Mouse (Mus musculus) hindbrain, embryonic 16.5 days (tissue): ENCODE measurements at regions not wholly inside any gene's neighbourhood (a gene's known extent, or its start where the extent isn't known, plus 50 kb on each side); places are given as distances from the start of the nearest gene placed in this dataset.

Experiments
- ATAC-seq: fragments of 200-750 bp; cut with Nextera tagmentation; 2 replicates; pipeline ENCODE4 v1.8.0; 2017; ENCODE audit warnings: moderate TSS enrichment, moderate library complexity
- H3K27ac ChIP-seq: fragments of 300-500 bp; sonication (generic); 2 replicates; pipeline ENCODE4 v1.5.1; 2014; ENCODE audit warnings: low read depth, mild to moderate bottlenecking, control low read depth, low read length, moderate library complexity
- H3K27me3 ChIP-seq: fragments of 300-500 bp; sonication (generic); replicated peaks from 2 replicates; pipeline ENCODE4 v1.6.1; 2014; ENCODE audit warnings: low read length; ENCODE audit not compliant: control insufficient read depth, insufficient read depth
- H3K36me3 ChIP-seq: fragments of 300-500 bp; sonication (generic); 2 replicates; pipeline ENCODE4 v1.6.1; 2014; ENCODE audit warnings: mild to moderate bottlenecking, low read length, moderate library complexity, mixed read lengths; ENCODE audit not compliant: control insufficient read depth, insufficient read depth
- H3K4me1 ChIP-seq: fragments of 300-500 bp; sonication (generic); 2 replicates; pipeline ENCODE4 v1.6.1; 2014; ENCODE audit warnings: low read depth, low read length; ENCODE audit not compliant: control insufficient read depth, insufficient read depth
- H3K4me2 ChIP-seq: fragments of 300-500 bp; sonication (generic); 2 replicates; pipeline ENCODE4 v1.6.1; 2014; ENCODE audit warnings: mild to moderate bottlenecking, low read length, control low read depth, moderate library complexity
- H3K4me3 ChIP-seq: fragments of 300-500 bp; sonication (generic); 2 replicates; pipeline ENCODE4 v1.5.1; 2014; ENCODE audit warnings: mild to moderate bottlenecking, low read length, control low read depth, moderate library complexity
- H3K9ac ChIP-seq: fragments of 300-500 bp; sonication (generic); 2 replicates; pipeline ENCODE4 v1.6.1; 2014; ENCODE audit warnings: low read depth, mild to moderate bottlenecking, control low read depth, low read length, moderate library complexity
- H3K9me3 ChIP-seq: fragments of 300-500 bp; sonication (generic); 2 replicates; pipeline ENCODE4 v1.6.1; 2014; ENCODE audit warnings: mild to moderate bottlenecking, low read length, moderate library complexity; ENCODE audit not compliant: control insufficient read depth
- WGBS: fragments of 180-500 bp; shearing (Covaris S2); extraction: QIAGEN DNeasy Blood & Tissue Kit; methylation state at CpG from one replicate; pipeline ENCODE4 v1.1.7; 2014; 5-methylcytosine and 5-hydroxymethylcytosine counted together

- ATAC-seq = no peak
- WGBS = 67% methylated on average over 6 of the region's 6 CpGs
- no peak overlapping the region for H3K4me3 ChIP-seq
Measured at GRCm38 (mm10) chr15:72220786-72221185, 1613.6 kb upstream of the Gm6569 start.

DNA sequence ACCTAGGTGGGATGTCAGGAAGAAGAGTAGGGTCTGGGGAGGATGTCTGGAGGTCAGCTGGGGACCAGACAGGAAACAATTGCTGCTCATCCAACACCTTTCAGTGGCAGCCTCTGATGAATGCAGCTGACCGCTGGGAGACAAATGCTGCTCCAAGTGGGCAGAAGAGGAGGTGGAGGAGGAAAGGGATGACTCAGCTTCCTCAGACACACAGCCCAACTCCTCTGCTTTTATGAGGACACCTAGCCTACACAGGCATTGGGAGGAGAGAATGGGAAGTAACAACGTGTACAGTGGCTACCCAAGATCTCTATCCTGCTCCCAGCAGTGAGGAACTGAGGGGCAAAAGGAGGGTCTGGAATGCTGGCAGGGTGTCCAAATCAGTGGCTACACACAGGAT lies 1602.0 kb upstream of the Gm6569 start:
- WGBS = 27% methylated on average over 2 of the region's 2 CpGs
- Histone ChIP-seq H3K36me3 (no peaks in the 10 kb centered on the region), H3K9ac (no peak overlapping the region), H3K27me3 (no peaks in the 10 kb centered on the region), H3K4me3 (no peak overlapping the region), H3K4me1 (no peaks in the 10 kb centered on the region), H3K4me2 (no peak overlapping the region), H3K27ac (no peak overlapping the region), H3K9me3 (no peaks in the 10 kb centered on the region)
- no peak for ATAC-seq

More at GRCm38 (mm10) chr15:72220786-72221185, 1613.6 kb upstream of the Gm6569 start:
- H3K4me1 ChIP-seq = no peaks in the 10 kb centered on the region
- no peaks in the 10 kb centered on the region for H3K27me3 ChIP-seq
- H3K9me3 ChIP-seq = no peaks in the 10 kb centered on the region
- no peak overlapping the region for H3K4me2 ChIP-seq
- no peak overlapping the region for H3K9ac ChIP-seq
- H3K27ac ChIP-seq = no peak overlapping the region
- no peaks in the 10 kb centered on the region for H3K36me3 ChIP-seq

GRCm38 (mm10) chr15:72264619-72265018 lies 1569.7 kb upstream of the Gm6569 start:
- Histone ChIP-seq H3K27me3 (no peaks in the 10 kb centered on the region), H3K36me3 (no peaks in the 10 kb centered on the region), H3K4me3 (no peak overlapping the region), H3K27ac (no peak overlapping the region), H3K9ac (no peak overlapping the region), H3K4me2 (no peak overlapping the region), H3K9me3 (peaks cover 7% of the 10 kb centered on the region), H3K4me1 (no peaks in the 10 kb centered on the region)
- no peak for ATAC-seq
- 63% methylated on average over 3 of the region's 3 CpGs for WGBS

GRCm38 (mm10) chr15:72283846-72284245 lies 1550.5 kb upstream of the Gm6569 start:
- Histone ChIP-seq H3K36me3 (no peaks in the 10 kb centered on the region), H3K27ac (no peak overlapping the region), H3K4me2 (no peak overlapping the region), H3K27me3 (no peaks in the 10 kb centered on the region), H3K9ac (no peak overlapping the region), H3K4me1 (peaks cover 2% of the 10 kb centered on the region; the same call in 1 of the 2 replicates), H3K9me3 (no peaks in the 10 kb centered on the region), H3K4me3 (no peak overlapping the region)
- 27% methylated on average over 1 of the region's 1 CpGs for WGBS
- ATAC-seq = no peak

- Histone ChIP-seq H3K9ac (no peak overlapping the region), H3K27me3 (no peaks in the 10 kb centered on the region), H3K36me3 (no peaks in the 10 kb centered on the region), H3K4me1 (no peaks in the 10 kb centered on the region), H3K9me3 (no peaks in the 10 kb centered on the region), H3K4me2 (no peak overlapping the region), H3K27ac (no peak overlapping the region), H3K4me3 (no peak overlapping the region)
- no peak for ATAC-seq
- 66% methylated on average over 2 of the region's 2 CpGs for WGBS
Measured at GRCm38 (mm10) chr15:72296648-72297047, 1537.7 kb upstream of the Gm6569 start.

GRCm38 (mm10) chr15:72312417-72312816 lies 1521.9 kb upstream of the Gm6569 start:
- Histone ChIP-seq H3K9me3 (no peaks in the 10 kb centered on the region), H3K36me3 (no peaks in the 10 kb centered on the region), H3K27ac (no peak overlapping the region), H3K4me3 (no peak overlapping the region), H3K4me1 (no peaks in the 10 kb centered on the region), H3K4me2 (no peak overlapping the region), H3K9ac (no peak overlapping the region), H3K27me3 (no peaks in the 10 kb centered on the region)
- no peak for ATAC-seq
- WGBS = 86% methylated on average over 5 of the region's 5 CpGs

GRCm38 (mm10) chr15:72321528-72321927 lies 1512.8 kb upstream of the Gm6569 start:
- Histone ChIP-seq H3K9ac (no peak overlapping the region), H3K9me3 (no peaks in the 10 kb centered on the region), H3K4me3 (no peak overlapping the region), H3K4me1 (no peaks in the 10 kb centered on the region), H3K27me3 (no peaks in the 10 kb centered on the region), H3K36me3 (no peaks in the 10 kb centered on the region), H3K4me2 (no peak overlapping the region), H3K27ac (no peak overlapping the region)
- ATAC-seq = no peak
- 82% methylated on average over 5 of the region's 5 CpGs for WGBS

DNA sequence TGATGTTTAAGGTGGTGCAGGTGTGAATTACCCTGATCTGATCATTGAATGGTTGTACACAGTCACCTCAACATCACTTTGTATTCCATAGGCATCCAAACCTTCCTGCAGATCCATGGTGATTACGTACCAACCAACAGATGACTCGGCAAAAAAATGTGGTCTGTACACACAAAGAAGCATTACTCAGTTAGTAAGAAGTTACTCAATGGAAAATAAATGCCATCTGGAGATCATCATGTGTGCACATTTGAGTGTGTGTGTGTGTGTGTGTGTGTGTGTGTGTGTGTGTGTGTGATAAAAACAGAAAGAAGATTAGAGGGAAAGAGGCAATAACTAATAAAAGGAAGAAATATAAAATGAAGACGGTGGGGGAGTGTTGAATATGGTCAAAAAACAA lies 1512.2 kb upstream of the Gm6569 start:
- 85% methylated on average over 3 of the region's 3 CpGs for WGBS
- H3K9ac ChIP-seq = no peak overlapping the region
- no peaks in the 10 kb centered on the region for H3K9me3 ChIP-seq
- no peak for ATAC-seq
- H3K36me3 ChIP-seq = no peaks in the 10 kb centered on the region
- H3K4me3 ChIP-seq = no peak overlapping the region
- no peak overlapping the region for H3K27ac ChIP-seq
- no peaks in the 10 kb centered on the region for H3K27me3 ChIP-seq
- no peaks in the 10 kb centered on the region for H3K4me1 ChIP-seq
- H3K4me2 ChIP-seq = no peak overlapping the region

DNA sequence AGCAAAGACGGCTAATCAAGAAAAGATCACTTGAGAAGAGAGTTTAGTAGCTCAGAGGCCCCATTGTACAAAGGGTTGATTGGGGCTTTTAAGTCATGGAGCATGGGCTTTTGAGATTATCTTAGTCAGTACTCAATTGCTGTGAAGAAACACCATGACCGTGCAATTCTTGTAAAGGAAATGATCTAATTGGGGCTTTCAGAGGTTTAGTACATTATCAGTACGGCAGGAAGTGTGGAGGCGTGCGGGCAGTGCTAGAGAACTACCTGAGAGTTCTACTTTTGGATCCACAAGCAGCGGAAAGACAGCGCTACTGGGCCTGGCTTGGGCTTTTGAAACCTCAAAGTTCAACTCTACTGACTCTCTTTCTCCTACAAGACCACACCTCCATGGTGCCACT lies 1511.2 kb upstream of the Gm6569 start:
- Histone ChIP-seq H3K4me1 (no peaks in the 10 kb centered on the region), H3K27me3 (no peaks in the 10 kb centered on the region), H3K27ac (no peak overlapping the region), H3K9ac (no peak overlapping the region), H3K9me3 (no peaks in the 10 kb centered on the region), H3K4me3 (no peak overlapping the region), H3K4me2 (no peak overlapping the region), H3K36me3 (no peaks in the 10 kb centered on the region)
- 94% methylated on average over 7 of the region's 7 CpGs for WGBS
- no peak for ATAC-seq

DNA sequence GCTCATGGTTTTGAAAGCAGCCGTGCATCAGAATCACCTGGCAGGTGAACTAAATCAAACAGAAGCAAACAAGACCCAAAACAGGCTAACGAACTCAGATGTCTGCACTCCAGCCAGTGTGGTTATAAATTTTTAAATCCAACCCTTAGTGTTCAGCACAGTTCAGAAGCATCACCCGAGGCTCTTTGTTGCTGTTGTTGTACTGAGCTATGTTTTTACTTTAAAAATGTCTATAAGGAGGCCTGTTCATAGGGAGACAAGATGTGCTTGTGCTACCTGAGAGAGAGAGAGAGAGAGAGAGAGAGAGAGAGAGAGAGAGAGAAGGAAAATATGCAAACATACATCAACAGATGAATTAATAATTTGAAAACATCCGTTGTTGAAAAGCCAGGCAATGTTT lies 1503.1 kb upstream of the Gm6569 start:
- no peaks in the 10 kb centered on the region for H3K9me3 ChIP-seq
- no peaks in the 10 kb centered on the region for H3K36me3 ChIP-seq
- H3K4me1 ChIP-seq = peaks cover 4% of the 10 kb centered on the region; the same call in 1 of the 2 replicates
- no peak overlapping the region for H3K4me2 ChIP-seq
- H3K27ac ChIP-seq = no peak overlapping the region
- H3K9ac ChIP-seq = no peak overlapping the region
- no peak overlapping the region for H3K4me3 ChIP-seq
- 57% methylated on average over 4 of the region's 4 CpGs for WGBS
- no peaks in the 10 kb centered on the region for H3K27me3 ChIP-seq
- ATAC-seq = no peak
